ENCODE assay signal across 9 mouse cellular contexts in the genomic region with DNA sequence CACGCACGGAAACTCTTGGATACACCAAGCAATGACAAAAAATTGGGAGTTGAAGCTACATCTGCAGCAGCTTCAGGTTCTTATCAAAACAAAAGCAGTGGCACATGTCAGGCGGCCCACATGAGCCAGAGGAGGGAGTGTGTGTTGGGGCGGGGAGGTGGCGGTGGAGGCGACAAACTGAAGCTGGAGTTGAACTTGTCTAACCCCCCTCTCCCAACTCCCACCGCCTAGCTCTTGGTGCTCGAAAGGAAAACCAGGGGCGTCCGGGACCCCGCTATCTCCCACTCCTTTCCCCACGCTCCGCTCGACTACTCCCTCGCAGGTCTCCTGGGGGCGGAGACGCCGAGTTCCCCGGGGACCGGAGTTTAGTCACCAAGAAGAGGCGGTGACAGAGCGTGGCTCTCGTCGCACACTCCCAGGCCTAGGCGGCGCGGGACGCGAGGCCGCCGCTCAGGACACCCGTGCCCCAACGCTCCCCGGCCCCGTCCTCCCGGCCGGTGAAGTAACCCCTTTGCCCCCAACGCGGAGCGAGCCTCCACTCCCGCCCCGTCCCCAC. TPM values are rescaled to one million over a fixed set of nuclear protein-coding genes. Genes with fewer than 3 reads are reported as not detected.
A peak's percentile ranks its signal among the peaks of the same experiment; 100 is the strongest.
DNase-seq lines count a peak whose midpoint lies in the region; ATAC-seq and TF ChIP-seq lines count a peak whose summit lies in the region.
"Had no signal": no experiment of that assay in that cellular context is flagged by ENCODE, and none has a peak within 500 bp of the region (broad histone marks: within the 10 kb centered on the region; RNA-seq: fewer than 3 reads in every experiment).

No protein-coding gene starts in this region.

- no peak for TF ChIP-seq CTCF in embryonic fibroblast, embryonic 13.5 days (IDR thresholded peaks at IDR 0.05; ENCODE audit: borderline replicate concordance, insufficient read depth, low read length)

- 1% methylated on average over 34 of the region's 42 CpGs for WGBS in heart, embryonic 14.5 days
- under 1% methylated on average over 42 of the region's 42 CpGs for WGBS in lung, embryonic 15.5 days

- H3K36me3 ChIP-seq in heart, embryonic 14.5 days (ENCODE audit: control insufficient read depth, insufficient read depth, low read length) = peaks cover 6% of the 10 kb centered on the region; the same call in 1 of the 2 replicates
- H3K36me3 ChIP-seq in lung, embryonic 15.5 days = no peaks in the 10 kb centered on the region

- DNase-seq in CD8-positive naive resting alpha-beta T cell, adult 2 months (ENCODE audit: low read depth in 2 of 2, low spot score in 2 of 2) = peak; percentile 52 to 60
- DNase-seq in adrenal gland, postnatal 25 days = peak; percentile 83
- peak; percentile 79 for DNase-seq in kidney, postnatal 10 days
- DNase-seq in thymus, postnatal 0 days (ENCODE audit: low spot score) = peak; percentile 71

- peak overlapping the region; percentile 83 for H3K9ac ChIP-seq in heart, embryonic 14.5 days (ENCODE audit: low read length)
- H3K9ac ChIP-seq in lung, embryonic 15.5 days = peak overlapping the region; percentile 87

- H3K4me3 ChIP-seq in embryonic fibroblast, embryonic 13.5 days (ENCODE audit: insufficient read depth, low read length) = peak overlapping the region; percentile 78
- peak overlapping the region; percentile 91 to 98 for H3K4me3 ChIP-seq in heart, embryonic 14.5 days (ENCODE audit: control insufficient read depth in 1 of 2, insufficient read depth in 1 of 2, low read depth in 1 of 2, low read length in 2 of 2)
- peak overlapping the region; percentile 93 for H3K4me3 ChIP-seq in lung, embryonic 15.5 days

- TF ChIP-seq POLR2A in embryonic fibroblast, embryonic 13.5 days (IDR thresholded peaks at IDR 0.05; ENCODE audit: low read depth, low read length) = peak; percentile 73

- H3K4me2 ChIP-seq in heart, embryonic 14.5 days (ENCODE audit: low read length) = peak overlapping the region; percentile 66
- H3K4me2 ChIP-seq in lung, embryonic 15.5 days = peak overlapping the region; percentile 91

- H3K9me3 ChIP-seq in heart, embryonic 14.5 days (ENCODE audit: control insufficient read depth, low read length) = no peaks in the 10 kb centered on the region
- H3K9me3 ChIP-seq in lung, embryonic 15.5 days = no peaks in the 10 kb centered on the region

- no peaks in the 10 kb centered on the region for H3K27me3 ChIP-seq in heart, embryonic 14.5 days (ENCODE audit: control insufficient read depth, insufficient read depth, low read length)
- H3K27me3 ChIP-seq in lung, embryonic 15.5 days = no peaks in the 10 kb centered on the region

- ATAC-seq in heart, embryonic 14.5 days (ENCODE audit: insufficient number of reproducible peaks, insufficient read depth, low FRiP score, low read depth) = peak; percentile 76
- ATAC-seq in lung, embryonic 15.5 days (ENCODE audit: borderline replicate concordance, extremely low read depth, low FRiP score, low TSS enrichment) = peak; percentile 72
- peak; percentile 67 for ATAC-seq in neutrophil, adult 5-6 weeks (ENCODE audit: extremely low read depth, insufficient number of reproducible peaks, low FRiP score, poor library complexity, severe bottlenecking)

- peaks cover 5% of the 10 kb centered on the region; the same call in 1 of the 2 replicates for H3K4me1 ChIP-seq in embryonic fibroblast, embryonic 13.5 days (ENCODE audit: control insufficient read depth, insufficient read depth, low read length)
- no peaks in the 10 kb centered on the region for H3K4me1 ChIP-seq in heart, embryonic 14.5 days (ENCODE audit: control insufficient read depth in 2 of 2, insufficient read depth in 2 of 2, low read length in 2 of 2)
- 0 out of 2 replicates have a peak, but pooled peaks cover 6% of the 10 kb centered on the region for H3K4me1 ChIP-seq in lung, embryonic 15.5 days

- peak overlapping the region; percentile 76 for H3K27ac ChIP-seq in embryonic fibroblast, embryonic 13.5 days (ENCODE audit: insufficient read depth, low read length)
- H3K27ac ChIP-seq in heart, embryonic 14.5 days (replicated peaks in 1 of 2; ENCODE audit: control insufficient read depth in 1 of 2, insufficient read depth in 1 of 2, low read depth in 2 of 2, low read length in 2 of 2) = peak overlapping the region; percentile 82 to 94
- H3K27ac ChIP-seq in lung, embryonic 15.5 days = peak overlapping the region; percentile 93

RNA-seq across cellular contexts. Expression of gene Gm20403, which starts 1.6 kb away (rescaled TPM):
- total RNA-seq in adrenal gland, postnatal 25 days (2021) = not detected in 2 replicates
- not detected in 2 replicates for polyA plus RNA-seq in embryonic fibroblast, embryonic 13.5 days (2011; ENCODE audit: insufficient read length, low read depth, missing spikeins)
- not detected in 2 replicates for polyA plus RNA-seq in heart, embryonic 14.5 days (2014; fragmentation: Nextera tagmentation; extraction: Ambion mirVana)
- not detected in 2 replicates for polyA plus RNA-seq in lung, embryonic 15.5 days (2015; fragmentation: Nextera tagmentation; extraction: Ambion mirVana)
- total RNA-seq in neutrophil, adult 5-6 weeks (2017) = not detected in 2 replicates
- polyA plus RNA-seq in thymus, postnatal 0 days (2015; fragmentation: Nextera tagmentation; extraction: Ambion mirVana) = not detected in 2 replicates
- polyA plus RNA-seq: large intestine, adult 2 months had no signal

RNA-seq across cellular contexts. Expression of gene Baz1a, which starts 29.4 kb away (rescaled TPM):
- 23.6 and 28.0 TPM in 2 replicates for total RNA-seq in adrenal gland, postnatal 25 days (2021)
- 35.3 and 36.7 TPM in 2 replicates for polyA plus RNA-seq in embryonic fibroblast, embryonic 13.5 days (2011; ENCODE audit: insufficient read length, low read depth, missing spikeins)
- 8.9 and 12.2 TPM in 2 replicates for polyA plus RNA-seq in heart, embryonic 14.5 days (2014; fragmentation: Nextera tagmentation; extraction: Ambion mirVana)
- polyA plus RNA-seq in lung, embryonic 15.5 days (2015; fragmentation: Nextera tagmentation; extraction: Ambion mirVana) = 20.1 and 24.8 TPM in 2 replicates
- total RNA-seq in neutrophil, adult 5-6 weeks (2017) = 143 and 145 TPM in 2 replicates
- polyA plus RNA-seq in thymus, postnatal 0 days (2015; fragmentation: Nextera tagmentation; extraction: Ambion mirVana) = 33.2 and 35.5 TPM in 2 replicates

Comparison
In these comparisons a context has a peak if more than half of its experiments do, and no peak if none do; other contexts are left out.
1. Peak in every context shown above with its lines: DNase-seq, ATAC-seq, H3K4me3 ChIP-seq and H3K27ac ChIP-seq.